Mouse (Mus musculus): ENCODE results near the gene Schip1.
"Not testable (repeated sequence)": the region's sequence is repeated elsewhere in the genome, so short reads cannot be mapped to it uniquely, and the experiment has no call there.

Schip1 gene

GRCm38 (mm10) chr3:68064731-68065130 is at the start of gene Schip1:
Gene Schip1, plus strand, starts transcription at chr3:68064802.
- peak; percentile 56 for DNase-seq

GRCm38 (mm10) chr3:68015786-68016185 is 48.8 kb upstream of the Schip1 start:
- DNase-seq, result no peak

GRCm38 (mm10) chr3:68019401-68019800 is 45.2 kb upstream of the Schip1 start:
- no peak for DNase-seq

- no peak for DNase-seq
Observed at GRCm38 (mm10) chr3:68036097-68036496, 28.5 kb upstream of the Schip1 start.

- no peak for DNase-seq
Observed at GRCm38 (mm10) chr3:68042951-68043350, 21.7 kb upstream of the Schip1 start.

- peak; percentile 28 for DNase-seq
Observed at GRCm38 (mm10) chr3:68045475-68046416, 18.9 kb upstream of the Schip1 start.

GRCm38 (mm10) chr3:68053538-68053937 is 11.1 kb upstream of the Schip1 start:
- DNase-seq, result peak; percentile 35

- no peak for DNase-seq
Observed at GRCm38 (mm10) chr3:68055071-68055470, 9.5 kb upstream of the Schip1 start.

- DNase-seq, result peak; percentile 89
Observed at GRCm38 (mm10) chr3:68056373-68057275, 8.0 kb upstream of the Schip1 start.

- DNase-seq, result peak; percentile 15
Observed at GRCm38 (mm10) chr3:68059162-68059800, 5.3 kb upstream of the Schip1 start.

GRCm38 (mm10) chr3:68071395-68072386 is 7.1 kb downstream of the Schip1 start:
- DNase-seq, result no peak

GRCm38 (mm10) chr3:68077406-68077805 is 12.8 kb downstream of the Schip1 start:
- no peak for DNase-seq

GRCm38 (mm10) chr3:68085024-68085423 is 20.4 kb downstream of the Schip1 start:
- no peak for DNase-seq

- no peak for DNase-seq
Observed at GRCm38 (mm10) chr3:68092108-68092507, 27.5 kb downstream of the Schip1 start.

GRCm38 (mm10) chr3:68096724-68097431 is 32.3 kb downstream of the Schip1 start:
- no peak for DNase-seq

GRCm38 (mm10) chr3:68099561-68099960 is 35.0 kb downstream of the Schip1 start:
- not testable (repeated sequence) for DNase-seq

- DNase-seq, result no peak
Observed at GRCm38 (mm10) chr3:68101343-68101742, 36.7 kb downstream of the Schip1 start.

- no peak for DNase-seq
Observed at GRCm38 (mm10) chr3:68105081-68105685, 40.6 kb downstream of the Schip1 start.

GRCm38 (mm10) chr3:68121338-68121737 is 56.7 kb downstream of the Schip1 start:
- DNase-seq, result no peak

- no peak for DNase-seq
Observed at GRCm38 (mm10) chr3:68126284-68126856, 61.8 kb downstream of the Schip1 start.
